Mouse (Mus musculus) granulocyte monocyte progenitor cell, adult 5-6 weeks (primary cell): ENCODE data around the gene Gm20917. TPM values are rescaled to one million over a fixed set of nuclear protein-coding genes. Genes with fewer than 3 reads are reported as not detected.
"Not testable (repeated sequence)": the region's sequence is repeated elsewhere in the genome, so short reads cannot be mapped to it uniquely, and the experiment has no call there.

ENCODE experiments used
- ATAC-seq: replicated peaks from 2 replicates; pipeline ENCODE4 v1.8.0; 2016; ENCODE audit warnings: mild to moderate bottlenecking, moderate TSS enrichment, inconsistent platforms; ENCODE audit not compliant: poor library complexity, severe bottlenecking
- total RNA-seq, 2 experiments: library from RNA; stranded (forward) in 1 of 2; stranded (reverse) in 1 of 2; fragments of 200-712, 200-1000 nt in 1 of 2; fragments of >200 nt in 1 of 2; fragmentation: Nextera tagmentation in 1 of 2; gene quantifications; 2 replicates each; pipeline ENCODE4 v1.2.3; 2014 to 2017

The Gm20917 gene
- total RNA-seq (2014; fragmentation: Nextera tagmentation) (not detected in 2 replicates), total RNA-seq (2017) (not detected in 2 replicates)

GRCm38 (mm10) chrY:79151022-79151421 is at the start of gene Gm20917:
Gene Gm20917 (minus strand): TSS chrY:79151122.
- ATAC-seq: not testable (repeated sequence)

Other genes starting within 250 kb of the Gm20917 start
- not detected in 2 replicates for gene Gm20916, start 168.4 kb upstream of the Gm20917 start, total RNA-seq (2014; fragmentation: Nextera tagmentation)
- gene Gm20916, start 168.4 kb upstream of the Gm20917 start, total RNA-seq (2017): not detected in 2 replicates